Mouse (Mus musculus) left cerebral cortex, postnatal 4 days (tissue): ENCODE measurements around the gene Galnt9. TPM values are rescaled to one million over a fixed set of nuclear protein-coding genes. Genes with fewer than 3 reads are reported as not detected.

ENCODE experiments used
- DNase-seq: peaks from one replicate; pipeline ENCODE4 v3.0.0-alpha.2; 2022
- intact Hi-C: fragments of 180-260 bp; cut with DNase I; formaldehyde crosslinking; loops from one replicate; pipeline ENCODE4 v1.15.1; 2025
- total RNA-seq, 2 experiments: library from RNA; stranded (reverse); gene quantifications; 2 replicates each; pipeline ENCODE4 v1.2.3; 2021

Galnt9 gene
- total RNA-seq, 2 experiments from 2014 or later: 31.7 to 33.7 TPM

GRCm38 (mm10) chr5:110534402-110534801, 9.8 kb upstream of the Galnt9 start:
- DNase-seq: no peak
- intact Hi-C loops: no loop called here

- intact Hi-C loops: no loop called here
These were observed 8.2 kb upstream of the Galnt9 start for GRCm38 (mm10) chr5:110535964-110536363.

GRCm38 (mm10) chr5:110540947-110541346, 3.2 kb upstream of the Galnt9 start:
- intact Hi-C loops: no loop called here

More at GRCm38 (mm10) chr5:110535964-110536363, 8.2 kb upstream of the Galnt9 start:
- no peak for DNase-seq

GRCm38 (mm10) chr5:110541456-110541855, 2.7 kb upstream of the Galnt9 start:
- intact Hi-C loops: no loop called here
- no peak for DNase-seq

More at GRCm38 (mm10) chr5:110540947-110541346, 3.2 kb upstream of the Galnt9 start:
- peak; percentile 24 for DNase-seq

GRCm38 (mm10) chr5:110544691-110545069, 525 bp downstream of the Galnt9 start:
- intact Hi-C loops: no loop called here
- DNase-seq: no peak

GRCm38 (mm10) chr5:110545311-110545710, 1.2 kb downstream of the Galnt9 start:
- intact Hi-C loops: no loop called here

GRCm38 (mm10) chr5:110546136-110546535, 2.0 kb downstream of the Galnt9 start:
- intact Hi-C loops: no loop called here
- no peak for DNase-seq

More at GRCm38 (mm10) chr5:110545311-110545710, 1.2 kb downstream of the Galnt9 start:
- DNase-seq: no peak

GRCm38 (mm10) chr5:110546726-110547406, 2.7 kb downstream of the Galnt9 start:
- peak; percentile 32 for DNase-seq
- intact Hi-C loops: no loop called here

GRCm38 (mm10) chr5:110548446-110548845, 4.3 kb downstream of the Galnt9 start:
- DNase-seq: no peak

GRCm38 (mm10) chr5:110550189-110550588, 6.0 kb downstream of the Galnt9 start:
- DNase-seq: no peak
- intact Hi-C loops: no loop called here

More at GRCm38 (mm10) chr5:110548446-110548845, 4.3 kb downstream of the Galnt9 start:
- intact Hi-C loops: no loop called here

GRCm38 (mm10) chr5:110550841-110551240, 6.7 kb downstream of the Galnt9 start:
- intact Hi-C loops: no loop called here

GRCm38 (mm10) chr5:110552005-110552404, 7.8 kb downstream of the Galnt9 start:
- intact Hi-C loops: no loop called here
- DNase-seq: no peak

More at GRCm38 (mm10) chr5:110550841-110551240, 6.7 kb downstream of the Galnt9 start:
- no peak for DNase-seq

- intact Hi-C loops: no loop called here
These were observed 9.2 kb downstream of the Galnt9 start for GRCm38 (mm10) chr5:110553315-110553714.

GRCm38 (mm10) chr5:110555198-110555597, 11.0 kb downstream of the Galnt9 start:
- DNase-seq: no peak
- intact Hi-C loops: no loop called here

More at GRCm38 (mm10) chr5:110553315-110553714, 9.2 kb downstream of the Galnt9 start:
- peak; percentile 68 for DNase-seq

GRCm38 (mm10) chr5:110558368-110558767, 14.2 kb downstream of the Galnt9 start:
- DNase-seq: peak; percentile 73
- intact Hi-C loops: no loop called here

GRCm38 (mm10) chr5:110559679-110560078, 15.5 kb downstream of the Galnt9 start:
- DNase-seq: no peak
- intact Hi-C loops: no loop called here

GRCm38 (mm10) chr5:110562741-110563326, 18.7 kb downstream of the Galnt9 start:
- peak; percentile 83 for DNase-seq
- intact Hi-C loops: no loop called here

GRCm38 (mm10) chr5:110564986-110565644, 21.0 kb downstream of the Galnt9 start:
- intact Hi-C loops: no loop called here
- peak; percentile 43 for DNase-seq

- no peak for DNase-seq
- intact Hi-C loops: no loop called here
These were observed 23.4 kb downstream of the Galnt9 start for GRCm38 (mm10) chr5:110567547-110567946.

- DNase-seq: no peak
- intact Hi-C loops: no loop called here
These were observed 30.7 kb downstream of the Galnt9 start for GRCm38 (mm10) chr5:110574888-110575287.

- DNase-seq: no peak
- intact Hi-C loops: no loop called here
These were observed 35.1 kb downstream of the Galnt9 start for GRCm38 (mm10) chr5:110579296-110579695.
